Mouse (Mus musculus): ENCODE data around the gene Sv2b. TPM values are rescaled to one million over a fixed set of nuclear protein-coding genes. Genes with fewer than 3 reads are reported as not detected.

Gene Sv2b
- polyA plus RNA-seq, 1 experiment, result 0.27 TPM

DNA sequence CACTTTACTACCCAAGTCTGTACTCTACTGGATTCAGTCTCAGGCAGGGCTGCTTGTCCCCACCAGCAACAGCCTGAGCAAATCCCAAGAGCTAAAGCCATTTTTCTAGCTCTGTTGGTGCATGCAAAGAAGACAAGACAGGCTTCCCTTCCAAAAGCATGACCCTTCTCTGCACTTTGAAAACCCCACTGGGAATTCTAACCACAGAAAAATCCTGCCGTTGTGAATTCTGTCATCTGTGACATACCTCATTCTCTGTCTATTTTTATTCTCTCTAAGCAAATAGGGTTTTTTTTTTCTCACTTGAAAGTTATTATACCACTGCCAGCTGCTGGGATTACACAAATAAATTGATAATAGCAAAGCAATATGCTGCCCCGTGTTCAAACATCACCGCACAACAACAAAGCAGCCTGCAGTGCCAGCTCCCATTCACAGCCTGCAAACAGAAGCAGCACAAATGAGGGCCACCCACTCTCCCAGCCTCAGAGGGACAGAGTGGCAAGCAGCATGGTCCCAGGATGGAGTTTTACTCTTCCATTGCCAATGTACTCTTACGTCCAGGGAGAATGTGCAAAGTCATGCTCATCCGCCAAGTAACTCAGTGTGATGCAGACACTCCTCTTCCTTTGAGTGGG lies 13.7 kb downstream of the Sv2b start:
- peaks cover 6% of the 10 kb centered on the region; the same call in 1 of the 2 replicates for H3K4me1 ChIP-seq (ENCODE audit: control insufficient read depth, insufficient read depth, insufficient read length)
- TF ChIP-seq CTCF (IDR thresholded peaks at IDR 0.05; ENCODE audit: extremely low read depth, insufficient read depth, insufficient read length, insufficient replicate concordance) (no peak), POLR2A (IDR thresholded peaks at IDR 0.05; ENCODE audit: low read depth, low read length) (no peak)
- H3K27ac ChIP-seq (ENCODE audit: insufficient read depth, low read length), result no peak overlapping the region
- 38% methylated on average over 5 of the region's 5 CpGs for WGBS
- no peaks in the 10 kb centered on the region for H3K36me3 ChIP-seq (ENCODE audit: control insufficient read depth, insufficient read depth, low read length)
- no peak overlapping the region for H3K4me3 ChIP-seq (ENCODE audit: extremely low read depth, insufficient read depth, insufficient read length)
- no peaks in the 10 kb centered on the region for H3K27me3 ChIP-seq (ENCODE audit: control insufficient read depth, insufficient read depth, low read length)
- no peak for DNase-seq (ENCODE audit: low read depth in 1 of 2, low spot score in 2 of 2)

DNA sequence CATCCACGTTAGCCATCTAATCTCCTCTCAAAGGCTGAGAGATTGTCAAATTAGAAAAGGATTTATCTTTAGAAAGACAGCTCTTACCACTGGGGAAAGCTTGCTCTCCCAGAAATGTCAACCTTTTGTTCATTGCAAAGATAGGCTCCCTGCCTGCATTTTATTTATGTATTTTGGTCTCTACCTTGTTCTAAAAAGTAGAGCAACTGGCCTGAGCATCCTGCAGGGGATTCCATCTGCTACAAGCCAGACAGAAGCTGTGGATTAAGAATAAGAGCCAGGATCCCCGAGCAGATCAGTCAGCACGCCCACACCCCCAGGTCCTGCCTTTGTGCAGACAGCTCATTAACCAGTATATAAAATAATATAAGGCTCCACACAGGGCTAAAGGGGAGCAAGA lies 16.8 kb downstream of the Sv2b start:
- peaks cover 6% of the 10 kb centered on the region; the same call in 1 of the 2 replicates for H3K4me1 ChIP-seq (ENCODE audit: control insufficient read depth, insufficient read depth, insufficient read length)
- DNase-seq (ENCODE audit: low read depth in 1 of 2, low spot score in 2 of 2), result no peak
- TF ChIP-seq CTCF (IDR thresholded peaks at IDR 0.05; ENCODE audit: extremely low read depth, insufficient read depth, insufficient read length, insufficient replicate concordance) (no peak), POLR2A (IDR thresholded peaks at IDR 0.05; ENCODE audit: low read depth, low read length) (no peak)
- no peaks in the 10 kb centered on the region for H3K27me3 ChIP-seq (ENCODE audit: control insufficient read depth, insufficient read depth, low read length)
- no peaks in the 10 kb centered on the region for H3K36me3 ChIP-seq (ENCODE audit: control insufficient read depth, insufficient read depth, low read length)
- H3K4me3 ChIP-seq (ENCODE audit: extremely low read depth, insufficient read depth, insufficient read length), result no peak overlapping the region
- H3K27ac ChIP-seq (ENCODE audit: insufficient read depth, low read length), result no peak overlapping the region
- 84% methylated on average over 3 of the region's 3 CpGs for WGBS

DNA sequence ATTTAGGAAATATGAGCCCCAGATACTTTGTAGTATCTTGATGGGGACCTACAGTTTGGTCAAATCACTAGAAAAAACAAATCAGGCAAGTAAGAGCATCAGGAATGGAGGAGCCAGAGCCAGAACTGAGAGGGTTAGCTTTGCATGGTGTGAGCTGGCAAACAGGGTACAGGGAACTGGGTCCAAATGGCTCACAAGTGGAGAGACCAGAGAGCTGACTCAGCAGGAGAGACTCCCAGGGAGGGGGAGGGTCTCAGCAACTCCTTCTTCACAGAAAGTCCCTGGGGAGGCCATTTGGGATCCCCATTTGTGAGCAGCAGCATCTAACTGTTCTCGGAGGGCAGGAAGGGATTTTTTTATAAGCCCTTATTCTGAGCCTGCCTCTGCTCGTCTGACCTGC lies 18.5 kb downstream of the Sv2b start:
- Histone ChIP-seq H3K4me1 (ENCODE audit: control insufficient read depth, insufficient read depth, insufficient read length) (peaks cover 4% of the 10 kb centered on the region; the same call in 1 of the 2 replicates), H3K27me3 (ENCODE audit: control insufficient read depth, insufficient read depth, low read length) (no peaks in the 10 kb centered on the region), H3K27ac (ENCODE audit: insufficient read depth, low read length) (no peak overlapping the region), H3K4me3 (ENCODE audit: extremely low read depth, insufficient read depth, insufficient read length) (no peak overlapping the region), H3K36me3 (ENCODE audit: control insufficient read depth, insufficient read depth, low read length) (no peaks in the 10 kb centered on the region)
- TF ChIP-seq CTCF (IDR thresholded peaks at IDR 0.05; ENCODE audit: extremely low read depth, insufficient read depth, insufficient read length, insufficient replicate concordance) (no peak), POLR2A (IDR thresholded peaks at IDR 0.05; ENCODE audit: low read depth, low read length) (no peak)
- DNase-seq (ENCODE audit: low read depth in 1 of 2, low spot score in 2 of 2), result no peak
- whole genome bisulfite sequencing, result 56% methylated on average over 2 of the region's 2 CpGs

DNA sequence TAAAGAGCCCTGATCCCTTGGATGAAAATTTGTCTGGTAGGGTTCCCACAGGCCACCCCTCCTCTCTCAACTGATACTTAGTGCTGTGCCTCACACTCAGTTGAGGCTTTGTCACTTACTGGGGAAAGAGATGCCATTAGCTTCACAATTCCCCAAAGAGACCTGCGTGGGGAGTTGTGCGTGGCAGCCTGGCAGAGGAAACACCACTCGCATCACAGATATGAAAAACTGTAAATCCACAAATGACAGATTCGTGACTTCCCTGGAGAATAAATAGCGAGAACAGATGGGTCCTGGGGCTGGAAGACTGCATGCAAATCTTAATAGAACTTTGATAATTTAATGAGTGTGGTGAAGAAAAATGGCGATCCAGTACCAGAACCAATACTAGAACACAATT lies 21.8 kb downstream of the Sv2b start:
- no peaks in the 10 kb centered on the region for H3K36me3 ChIP-seq (ENCODE audit: control insufficient read depth, insufficient read depth, low read length)
- no peaks in the 10 kb centered on the region for H3K4me1 ChIP-seq (ENCODE audit: control insufficient read depth, insufficient read depth, insufficient read length)
- no peak overlapping the region for H3K4me3 ChIP-seq (ENCODE audit: extremely low read depth, insufficient read depth, insufficient read length)
- H3K27ac ChIP-seq (ENCODE audit: insufficient read depth, low read length), result no peak overlapping the region
- TF ChIP-seq CTCF (IDR thresholded peaks at IDR 0.05; ENCODE audit: extremely low read depth, insufficient read depth, insufficient read length, insufficient replicate concordance) (no peak), POLR2A (IDR thresholded peaks at IDR 0.05; ENCODE audit: low read depth, low read length) (no peak)
- WGBS, result 64% methylated on average over 6 of the region's 6 CpGs
- no peaks in the 10 kb centered on the region for H3K27me3 ChIP-seq (ENCODE audit: control insufficient read depth, insufficient read depth, low read length)
- no peak for DNase-seq (ENCODE audit: low read depth in 1 of 2, low spot score in 2 of 2)

DNA sequence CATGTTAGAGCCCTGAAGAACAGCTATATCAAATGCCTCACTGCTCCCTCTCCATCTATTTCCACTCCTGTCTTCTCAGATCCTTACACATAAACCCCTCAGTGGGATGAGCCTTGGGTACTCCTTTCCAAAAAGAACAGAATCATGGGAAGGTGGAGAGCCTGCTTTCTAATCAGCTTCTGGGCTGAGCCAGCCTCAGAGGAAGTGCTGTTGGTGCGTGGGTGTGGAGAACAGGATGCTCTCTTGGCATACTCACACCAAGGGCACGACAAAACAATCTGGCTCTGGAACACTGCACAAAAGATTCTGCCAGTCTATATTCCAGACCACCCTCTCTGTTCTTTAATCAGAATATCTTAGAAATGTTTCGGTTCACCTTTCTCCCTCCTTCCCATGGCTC lies 26.1 kb downstream of the Sv2b start:
- TF ChIP-seq CTCF (IDR thresholded peaks at IDR 0.05; ENCODE audit: extremely low read depth, insufficient read depth, insufficient read length, insufficient replicate concordance) (no peak), POLR2A (IDR thresholded peaks at IDR 0.05; ENCODE audit: low read depth, low read length) (no peak)
- Histone ChIP-seq H3K4me1 (ENCODE audit: control insufficient read depth, insufficient read depth, insufficient read length) (no peaks in the 10 kb centered on the region), H3K27ac (ENCODE audit: insufficient read depth, low read length) (no peak overlapping the region), H3K36me3 (ENCODE audit: control insufficient read depth, insufficient read depth, low read length) (no peaks in the 10 kb centered on the region), H3K4me3 (ENCODE audit: extremely low read depth, insufficient read depth, insufficient read length) (no peak overlapping the region), H3K27me3 (ENCODE audit: control insufficient read depth, insufficient read depth, low read length) (no peaks in the 10 kb centered on the region)
- DNase-seq (ENCODE audit: low read depth in 1 of 2, low spot score in 2 of 2), result no peak
- WGBS, result 41% methylated on average over 3 of the region's 3 CpGs

DNA sequence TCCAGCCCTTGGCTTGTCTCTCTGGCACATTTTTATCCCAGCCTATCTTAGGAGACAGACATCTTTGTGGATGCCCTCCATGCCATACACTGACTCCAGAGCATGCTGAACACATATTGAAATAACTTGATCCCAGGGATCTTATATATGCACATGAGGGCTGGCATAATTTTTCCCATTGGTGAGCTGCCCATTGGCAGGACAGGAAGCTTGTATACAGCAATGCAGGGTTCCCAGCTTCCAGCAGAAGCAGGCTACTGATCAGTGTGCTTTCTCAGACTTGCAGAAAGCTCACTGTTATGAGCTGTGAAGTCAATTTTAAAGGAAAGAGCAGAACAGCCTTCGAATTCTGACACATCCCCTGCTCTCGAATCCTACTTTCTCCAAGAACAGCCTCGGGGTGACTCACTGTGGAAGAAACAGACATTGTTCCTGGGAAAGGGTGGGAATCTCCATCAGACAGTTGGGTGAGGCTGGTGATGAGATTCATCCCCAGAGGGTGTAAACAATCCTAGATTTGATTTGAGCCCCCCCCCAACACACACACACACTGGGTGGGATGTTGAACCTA lies 26.9 kb downstream of the Sv2b start:
- 81% methylated on average over 3 of the region's 3 CpGs for WGBS

DNA sequence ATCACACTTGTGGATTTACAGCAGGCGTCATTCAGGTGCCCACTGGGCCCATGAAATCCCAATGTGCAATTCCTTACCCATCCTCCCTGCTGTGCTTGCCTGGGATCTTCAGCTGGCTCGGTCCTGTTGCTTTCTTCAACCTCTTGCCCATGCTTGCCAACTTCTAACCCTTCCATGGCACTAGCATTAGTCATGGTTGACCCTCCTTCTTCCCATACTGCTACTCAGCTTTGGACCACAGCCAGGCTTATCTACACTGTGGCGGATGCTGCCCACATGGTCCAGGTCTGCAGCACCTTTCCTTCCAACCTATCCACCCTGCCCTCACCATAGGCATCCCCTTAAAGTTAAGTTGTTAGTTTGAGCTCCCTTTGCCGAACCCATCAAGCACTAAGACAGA lies 28.0 kb downstream of the Sv2b start:
- Histone ChIP-seq H3K36me3 (ENCODE audit: control insufficient read depth, insufficient read depth, low read length) (no peaks in the 10 kb centered on the region), H3K27ac (ENCODE audit: insufficient read depth, low read length) (no peak overlapping the region), H3K4me3 (ENCODE audit: extremely low read depth, insufficient read depth, insufficient read length) (no peak overlapping the region), H3K4me1 (ENCODE audit: control insufficient read depth, insufficient read depth, insufficient read length) (no peaks in the 10 kb centered on the region), H3K27me3 (ENCODE audit: control insufficient read depth, insufficient read depth, low read length) (no peaks in the 10 kb centered on the region)
- 86% methylated on average over 4 of the region's 4 CpGs for WGBS
- TF ChIP-seq POLR2A (IDR thresholded peaks at IDR 0.05; ENCODE audit: low read depth, low read length), result no peak
- TF ChIP-seq CTCF (IDR thresholded peaks at IDR 0.05; ENCODE audit: extremely low read depth, insufficient read depth, insufficient read length, insufficient replicate concordance), result no peak
- DNase-seq (ENCODE audit: low read depth in 1 of 2, low spot score in 2 of 2), result no peak

More for the DNA sequence above, 26.9 kb downstream of the Sv2b start:
- H3K36me3 ChIP-seq (ENCODE audit: control insufficient read depth, insufficient read depth, low read length), result no peaks in the 10 kb centered on the region
- no peaks in the 10 kb centered on the region for H3K4me1 ChIP-seq (ENCODE audit: control insufficient read depth, insufficient read depth, insufficient read length)
- no peak for DNase-seq (ENCODE audit: low read depth in 1 of 2, low spot score in 2 of 2)
- no peak for TF ChIP-seq CTCF (IDR thresholded peaks at IDR 0.05; ENCODE audit: extremely low read depth, insufficient read depth, insufficient read length, insufficient replicate concordance)
- TF ChIP-seq POLR2A (IDR thresholded peaks at IDR 0.05; ENCODE audit: low read depth, low read length), result no peak
- H3K27me3 ChIP-seq (ENCODE audit: control insufficient read depth, insufficient read depth, low read length), result no peaks in the 10 kb centered on the region
- H3K4me3 ChIP-seq (ENCODE audit: extremely low read depth, insufficient read depth, insufficient read length), result no peak overlapping the region
- H3K27ac ChIP-seq (ENCODE audit: insufficient read depth, low read length), result no peak overlapping the region

Data from spleen, adult 2 months (tissue).